Mouse (Mus musculus) limb, embryonic 11.5 days (tissue): ENCODE measurements at regions not wholly inside any gene's neighbourhood (a gene's known extent, or its start where the extent isn't known, plus 50 kb on each side); places are given as distances from the start of the nearest gene placed in this dataset.

Experiments used
- ATAC-seq: fragments of 200-750 bp; cut with Nextera tagmentation; 2 replicates; pipeline ENCODE4 v1.8.0; 2017; ENCODE audit warnings: low read depth; ENCODE audit not compliant: insufficient number of reproducible peaks, low FRiP score, low TSS enrichment
- DNase-seq: peaks from one replicate; pipeline ENCODE4 v3.0.0-alpha.2; 2015; ENCODE audit warnings: low spot score
- H3K27ac ChIP-seq: fragments of 300-500 bp; sonication (generic); replicated peaks from 2 replicates; pipeline ENCODE4 v1.5.1; 2014; ENCODE audit warnings: low read depth, mild to moderate bottlenecking, low read length
- H3K27me3 ChIP-seq: fragments of 300-500 bp; sonication (generic); 2 replicates; pipeline ENCODE4 v1.6.1; 2014; ENCODE audit warnings: mild to moderate bottlenecking, low read length, mixed read lengths; ENCODE audit not compliant: control insufficient read depth, insufficient read depth
- H3K36me3 ChIP-seq: fragments of 300-500 bp; sonication (generic); 2 replicates; pipeline ENCODE4 v1.6.1; 2014; ENCODE audit warnings: mild to moderate bottlenecking, low read length, moderate library complexity, mixed read lengths; ENCODE audit not compliant: control insufficient read depth, insufficient read depth
- H3K4me1 ChIP-seq: fragments of 300-500 bp; sonication (generic); 2 replicates; pipeline ENCODE4 v1.6.1; 2014; ENCODE audit warnings: low read length, mixed read lengths; ENCODE audit not compliant: control insufficient read depth, insufficient read depth
- H3K4me2 ChIP-seq: fragments of 300-500 bp; sonication (generic); 2 replicates; pipeline ENCODE4 v1.6.1; 2014; ENCODE audit warnings: low read depth, mild to moderate bottlenecking, moderate library complexity; ENCODE audit not compliant: severe bottlenecking
- H3K4me3 ChIP-seq: fragments of 300-500 bp; sonication (generic); 2 replicates; pipeline ENCODE4 v1.5.1; 2014; ENCODE audit warnings: low read depth, low read length
- H3K9ac ChIP-seq: fragments of 300-500 bp; sonication (generic); 2 replicates; pipeline ENCODE4 v1.6.1; 2014; ENCODE audit warnings: mild to moderate bottlenecking, low read length
- H3K9me3 ChIP-seq: fragments of 300-500 bp; sonication (generic); 2 replicates; pipeline ENCODE4 v1.6.1; 2016; ENCODE audit warnings: low read length; ENCODE audit not compliant: control insufficient read depth
- WGBS: fragments of 180-500 bp; shearing (Covaris S2); extraction: QIAGEN DNeasy Blood & Tissue Kit; methylation state at CpG from one replicate; pipeline ENCODE4 v1.1.7; 2014; 5-methylcytosine and 5-hydroxymethylcytosine counted together

- DNase-seq, result no peak
Measured at GRCm38 (mm10) chr1:63851476-63852094, 82.5 kb upstream of the 4933402D24Rik start.

GRCm38 (mm10) chr1:63850262-63850661, 81.2 kb upstream of the 4933402D24Rik start:
- Histone ChIP-seq H3K4me2 (no peak overlapping the region), H3K4me1 (no peaks in the 10 kb centered on the region), H3K36me3 (no peaks in the 10 kb centered on the region), H3K27me3 (no peaks in the 10 kb centered on the region), H3K27ac (no peak overlapping the region), H3K9ac (no peak overlapping the region), H3K4me3 (no peak overlapping the region), H3K9me3 (no peaks in the 10 kb centered on the region)
- 83% methylated on average over 3 of the region's 3 CpGs for WGBS
- DNase-seq, result no peak
- ATAC-seq, result no peak

More at GRCm38 (mm10) chr1:63851476-63852094, 82.5 kb upstream of the 4933402D24Rik start:
- H3K4me2 ChIP-seq, result no peak overlapping the region
- no peaks in the 10 kb centered on the region for H3K27me3 ChIP-seq
- no peak overlapping the region for H3K9ac ChIP-seq
- no peaks in the 10 kb centered on the region for H3K4me1 ChIP-seq
- WGBS, result 90% methylated on average over 4 of the region's 4 CpGs
- no peaks in the 10 kb centered on the region for H3K36me3 ChIP-seq
- H3K9me3 ChIP-seq, result no peaks in the 10 kb centered on the region
- ATAC-seq, result no peak
- no peak overlapping the region for H3K4me3 ChIP-seq
- H3K27ac ChIP-seq, result no peak overlapping the region

- no peak overlapping the region for H3K9ac ChIP-seq
- H3K4me1 ChIP-seq, result no peaks in the 10 kb centered on the region
- no peak overlapping the region for H3K4me3 ChIP-seq
- WGBS, result 95% methylated on average over 5 of the region's 5 CpGs
- H3K9me3 ChIP-seq, result no peaks in the 10 kb centered on the region
- H3K4me2 ChIP-seq, result no peak overlapping the region
- DNase-seq, result no peak
- H3K27me3 ChIP-seq, result no peaks in the 10 kb centered on the region
- H3K36me3 ChIP-seq, result no peaks in the 10 kb centered on the region
- H3K27ac ChIP-seq, result no peak overlapping the region
- ATAC-seq, result no peak
Measured at GRCm38 (mm10) chr1:63828174-63828844, 59.2 kb upstream of the 4933402D24Rik start.

- Histone ChIP-seq H3K4me1 (0 out of 2 replicates have a peak, but pooled peaks cover 2% of the 10 kb centered on the region), H3K27me3 (no peaks in the 10 kb centered on the region), H3K4me2 (no peak overlapping the region), H3K9ac (no peak overlapping the region), H3K9me3 (no peaks in the 10 kb centered on the region), H3K36me3 (no peaks in the 10 kb centered on the region), H3K4me3 (no peak overlapping the region), H3K27ac (no peak overlapping the region)
- no peak for DNase-seq
- 69% methylated on average over 4 of the region's 4 CpGs for WGBS
- ATAC-seq, result no peak
Measured at GRCm38 (mm10) chr1:63820614-63821270, 51.7 kb upstream of the 4933402D24Rik start.

- WGBS, result 56% methylated on average over 11 of the region's 11 CpGs
- no peak for ATAC-seq
- H3K4me1 ChIP-seq, result 0 out of 2 replicates have a peak, but pooled peaks cover 2% of the 10 kb centered on the region
- no peaks in the 10 kb centered on the region for H3K9me3 ChIP-seq
- H3K27ac ChIP-seq, result no peak overlapping the region
- H3K4me3 ChIP-seq, result no peak overlapping the region
- DNase-seq, result no peak
- H3K36me3 ChIP-seq, result no peaks in the 10 kb centered on the region
- no peaks in the 10 kb centered on the region for H3K27me3 ChIP-seq
- no peak overlapping the region for H3K4me2 ChIP-seq
- no peak overlapping the region for H3K9ac ChIP-seq
Measured at GRCm38 (mm10) chr1:63819536-63820254, 50.6 kb upstream of the 4933402D24Rik start.
